Mouse (Mus musculus): ENCODE data around the gene Mfap1a. TPM values are rescaled to one million over a fixed set of nuclear protein-coding genes. Genes with fewer than 3 reads are reported as not detected.

Mfap1a gene
- polyA plus RNA-seq, 1 experiment from 2014 or later, result 19.4 TPM

Small RNA genes lying within 50 kb of the gene (microRNA-seq; reads per million reads assigned to microRNA genes)
- gene Gm22953, result not detected

Other genes with a start within 250 kb of the Mfap1a start
- 116 and 164 TPM in 2 replicates for gene Trp53bp1, start 235.3 kb downstream of the Mfap1a start, polyA plus RNA-seq (2014; fragmentation: Nextera tagmentation; extraction: Ambion mirVana)
- gene Map1a, start 217.1 kb downstream of the Mfap1a start, polyA plus RNA-seq (2014; fragmentation: Nextera tagmentation; extraction: Ambion mirVana), result 12.7 and 23.2 TPM in 2 replicates
- gene Ppip5k1, start 151.3 kb downstream of the Mfap1a start, polyA plus RNA-seq (2014; fragmentation: Nextera tagmentation; extraction: Ambion mirVana), result 10.1 and 11.6 TPM in 2 replicates
- gene Ckmt1, start 149.0 kb downstream of the Mfap1a start, polyA plus RNA-seq (2014; fragmentation: Nextera tagmentation; extraction: Ambion mirVana), result 19.8 and 24.7 TPM in 2 replicates
- gene Strc, start 119.5 kb downstream of the Mfap1a start, polyA plus RNA-seq (2014; fragmentation: Nextera tagmentation; extraction: Ambion mirVana), result 0.05 TPM in 1 of 2 replicates, not detected in the other
- 174 and 205 TPM in 2 replicates for gene Pdia3, start 92.9 kb downstream of the Mfap1a start, polyA plus RNA-seq (2014; fragmentation: Nextera tagmentation; extraction: Ambion mirVana)
- 2.0 and 3.2 TPM in 2 replicates for gene Catsper2, start 92.9 kb downstream of the Mfap1a start, polyA plus RNA-seq (2014; fragmentation: Nextera tagmentation; extraction: Ambion mirVana)
- 0.86 and 1.2 TPM in 2 replicates for gene Ell3, start 62.4 kb downstream of the Mfap1a start, polyA plus RNA-seq (2014; fragmentation: Nextera tagmentation; extraction: Ambion mirVana)
- 388 and 442 TPM in 2 replicates for gene Serf2, start 57.5 kb downstream of the Mfap1a start, polyA plus RNA-seq (2014; fragmentation: Nextera tagmentation; extraction: Ambion mirVana)
- gene Hypk, start 53.4 kb downstream of the Mfap1a start, polyA plus RNA-seq (2014; fragmentation: Nextera tagmentation; extraction: Ambion mirVana), result 91.9 and 95.1 TPM in 2 replicates
- gene Serinc4, start 49.9 kb downstream of the Mfap1a start, polyA plus RNA-seq (2014; fragmentation: Nextera tagmentation; extraction: Ambion mirVana), result 0.95 and 1.1 TPM in 2 replicates
- 65.7 and 73.0 TPM in 2 replicates for gene Mfap1b, start 32.6 kb downstream of the Mfap1a start, polyA plus RNA-seq (2014; fragmentation: Nextera tagmentation; extraction: Ambion mirVana)
- gene Wdr76, start 58 bp upstream of the Mfap1a start, polyA plus RNA-seq (2014; fragmentation: Nextera tagmentation; extraction: Ambion mirVana), result 5.5 and 5.6 TPM in 2 replicates